Comparison of ENCODE assay signal across 11 mouse cellular contexts in genomic region chr4:70258205-70258604, GRCm38 (mm10).
A peak's percentile ranks its signal among the peaks of the same experiment; 100 is the strongest.
DNase-seq lines count a peak whose midpoint lies in the region; TF ChIP-seq lines count a peak whose summit lies in the region.
"Had no signal": no experiment of that assay in that cellular context is flagged by ENCODE, and none has a peak within 500 bp of the region (broad histone marks: within the 10 kb centered on the region; RNA-seq: fewer than 3 reads in every experiment).

No protein-coding gene starts in this region.

- TF ChIP-seq CTCF in gastrocnemius, adult 2 months (IDR thresholded peaks at IDR 0.05): no peak

- H3K27ac ChIP-seq in gastrocnemius, adult 2 months: peak overlapping the region; percentile 12; the same call in 1 of the 2 replicates
- H3K27ac ChIP-seq: limb, embryonic 13.5 days had no signal

- H3K4me3 ChIP-seq in gastrocnemius, adult 2 months: no peak overlapping the region
- H3K4me3 ChIP-seq: limb, embryonic 13.5 days had no signal

- no peak for DNase-seq in gastrocnemius, adult 2 months
- no peak for DNase-seq in gastrocnemius, postnatal 4 days (ENCODE audit: low spot score in 2 of 2)
- DNase-seq in brain, embryonic 18.5 days (ENCODE audit: low read depth, low spot score): peak; percentile 37
- peak; percentile 64 to 71 for DNase-seq in frontal cortex, postnatal 10 days (ENCODE audit: low spot score in 2 of 2)
- DNase-seq in left cerebral cortex, postnatal 36 days (ENCODE audit: low spot score in 2 of 2): peak; percentile 79 to 85
- no peak for DNase-seq in kidney, adult 18-20 months
- no peak for DNase-seq in liver
- DNase-seq in lung, postnatal 25 days (ENCODE audit: low spot score): no peak
- DNase-seq: heart, adult 18-20 months; thymus, adult 2 months had no signal

- intact Hi-C loops in gastrocnemius, adult 2 months (cut with DNase I): no loop called here
- intact Hi-C loops in left cerebral cortex, postnatal 36 days (cut with DNase I): loop anchor here (1.0 to 2.0 kb wide), 2 partner anchors 28 to 71 kb away; no protein-coding TSS in a partner anchor

Comparison
In these comparisons a context has a peak if more than half of its experiments do, and no peak if none do; other contexts are left out.
1. DNase-seq: peak in brain, embryonic 18.5 days (single experiment), frontal cortex, postnatal 10 days (2 of 2) and left cerebral cortex, postnatal 36 days (2 of 2); none in gastrocnemius, adult 2 months (single experiment), gastrocnemius, postnatal 4 days (0 of 2), kidney, adult 18-20 months (single experiment), liver (single experiment) and lung, postnatal 25 days (single experiment).